Mouse (Mus musculus): Measurements from ENCODE around the gene Exoc4. TPM values are rescaled to one million over a fixed set of nuclear protein-coding genes. Genes with fewer than 3 reads are reported as not detected.

The Exoc4 gene
- polyA plus RNA-seq, 1 experiment, result 40.1 TPM

GRCm38 (mm10) chr6:33763970-33764369, 515.1 kb downstream of the Exoc4 start:
- H3K4me2 ChIP-seq (ENCODE audit: low read depth), result no peak overlapping the region
- TF ChIP-seq POLR2AphosphoS2 (IDR thresholded peaks at IDR 0.05; ENCODE audit: insufficient read length, low read depth) (no peak), REST (IDR thresholded peaks at IDR 0.05; ENCODE audit: insufficient read depth, insufficient read length) (no peak), USF1 (IDR thresholded peaks at IDR 0.05; ENCODE audit: low read depth) (no peak), CEBPB (IDR thresholded peaks at IDR 0.05; ENCODE audit: insufficient read depth, poor library complexity, severe bottlenecking) (no peak), MAX (IDR thresholded peaks at IDR 0.05; ENCODE audit: low read depth) (no peak), MYOD1 (IDR thresholded peaks at IDR 0.05; ENCODE audit: control insufficient read depth in 1 of 3, insufficient read length in 2 of 3, low read depth in 2 of 3) (no peak), POLR2A (IDR thresholded peaks at IDR 0.05; ENCODE audit: insufficient read length, low read depth) (no peak), TCF3 (IDR thresholded peaks at IDR 0.05; ENCODE audit: insufficient read length, low read depth) (no peak), MYOG (IDR thresholded peaks at IDR 0.05; ENCODE audit: control insufficient read depth in 1 of 3, insufficient read depth in 1 of 3, insufficient read length in 2 of 3, low read depth in 2 of 3) (no peak), E2F4 (IDR thresholded peaks at IDR 0.05; ENCODE audit: insufficient read depth) (no peak), SRF (IDR thresholded peaks at IDR 0.05; ENCODE audit: control insufficient read depth, insufficient read length, low read depth) (no peak)
- no peak overlapping the region for H3K4me3 ChIP-seq
- H3K27me3 ChIP-seq (ENCODE audit: control insufficient read depth, insufficient read depth, insufficient read length), result no peaks in the 10 kb centered on the region
- no peak overlapping the region for H3ac ChIP-seq (ENCODE audit: control insufficient read depth, insufficient read length)
- H3K79me2 ChIP-seq (ENCODE audit: control insufficient read depth, insufficient read depth), result no peaks in the 10 kb centered on the region
- no peaks in the 10 kb centered on the region for H3K36me3 ChIP-seq (ENCODE audit: control insufficient read depth, insufficient read depth)

GRCm38 (mm10) chr6:33769251-33769650, 520.4 kb downstream of the Exoc4 start:
- H3K79me2 ChIP-seq (ENCODE audit: control insufficient read depth, insufficient read depth), result no peaks in the 10 kb centered on the region
- no peaks in the 10 kb centered on the region for H3K27me3 ChIP-seq (ENCODE audit: control insufficient read depth, insufficient read depth, insufficient read length)
- H3K36me3 ChIP-seq (ENCODE audit: control insufficient read depth, insufficient read depth), result no peaks in the 10 kb centered on the region
- TF ChIP-seq E2F4 (IDR thresholded peaks at IDR 0.05; ENCODE audit: insufficient read depth) (no peak), MAX (IDR thresholded peaks at IDR 0.05; ENCODE audit: low read depth) (no peak)
- H3K4me3 ChIP-seq, result no peak overlapping the region
- H3ac ChIP-seq (ENCODE audit: control insufficient read depth, insufficient read length), result no peak overlapping the region
- H3K4me2 ChIP-seq (ENCODE audit: low read depth), result no peak overlapping the region

- no peak overlapping the region for H3K4me2 ChIP-seq (ENCODE audit: low read depth)
- no peak overlapping the region for H3ac ChIP-seq (ENCODE audit: control insufficient read depth, insufficient read length)
- no peak for TF ChIP-seq MYOD1 (IDR thresholded peaks at IDR 0.05; ENCODE audit: control insufficient read depth in 1 of 3, insufficient read length in 2 of 3, low read depth in 2 of 3)
- no peak for TF ChIP-seq TCF3 (IDR thresholded peaks at IDR 0.05; ENCODE audit: insufficient read length, low read depth)
- no peak for TF ChIP-seq REST (IDR thresholded peaks at IDR 0.05; ENCODE audit: insufficient read depth, insufficient read length)
- TF ChIP-seq MAX (IDR thresholded peaks at IDR 0.05; ENCODE audit: low read depth), result no peak
- TF ChIP-seq CEBPB (IDR thresholded peaks at IDR 0.05; ENCODE audit: insufficient read depth, poor library complexity, severe bottlenecking), result no peak
- no peak for TF ChIP-seq SRF (IDR thresholded peaks at IDR 0.05; ENCODE audit: control insufficient read depth, insufficient read length, low read depth)
- TF ChIP-seq MYOG (IDR thresholded peaks at IDR 0.05; ENCODE audit: control insufficient read depth in 1 of 3, insufficient read depth in 1 of 3, insufficient read length in 2 of 3, low read depth in 2 of 3), result no peak
- no peak for TF ChIP-seq E2F4 (IDR thresholded peaks at IDR 0.05; ENCODE audit: insufficient read depth)
- TF ChIP-seq USF1 (IDR thresholded peaks at IDR 0.05; ENCODE audit: low read depth), result no peak
- TF ChIP-seq POLR2A (IDR thresholded peaks at IDR 0.05; ENCODE audit: insufficient read length, low read depth), result no peak
- no peaks in the 10 kb centered on the region for H3K36me3 ChIP-seq (ENCODE audit: control insufficient read depth, insufficient read depth)
- no peaks in the 10 kb centered on the region for H3K27me3 ChIP-seq (ENCODE audit: control insufficient read depth, insufficient read depth, insufficient read length)
- no peak overlapping the region for H3K4me3 ChIP-seq
- H3K79me2 ChIP-seq (ENCODE audit: control insufficient read depth, insufficient read depth), result no peaks in the 10 kb centered on the region
Observed at GRCm38 (mm10) chr6:33770021-33770420, 521.1 kb downstream of the Exoc4 start.

GRCm38 (mm10) chr6:33772551-33773315, 523.8 kb downstream of the Exoc4 start:
- no peaks in the 10 kb centered on the region for H3K79me2 ChIP-seq (ENCODE audit: control insufficient read depth, insufficient read depth)

GRCm38 (mm10) chr6:33792604-33793003, 543.7 kb downstream of the Exoc4 start:
- no peaks in the 10 kb centered on the region for H3K79me2 ChIP-seq (ENCODE audit: control insufficient read depth, insufficient read depth)
- H3K27me3 ChIP-seq (ENCODE audit: control insufficient read depth, insufficient read depth, insufficient read length), result no peaks in the 10 kb centered on the region
- H3ac ChIP-seq (ENCODE audit: control insufficient read depth, insufficient read length), result no peak overlapping the region
- H3K36me3 ChIP-seq (ENCODE audit: control insufficient read depth, insufficient read depth), result no peaks in the 10 kb centered on the region
- peak overlapping the region; percentile 31 for H3K4me2 ChIP-seq (ENCODE audit: low read depth)
- H3K4me3 ChIP-seq, result no peak overlapping the region
- TF ChIP-seq TCF3 (IDR thresholded peaks at IDR 0.05; ENCODE audit: insufficient read length, low read depth), result no peak
- TF ChIP-seq MYOD1 (IDR thresholded peaks at IDR 0.05; ENCODE audit: control insufficient read depth in 1 of 3, insufficient read length in 2 of 3, low read depth in 2 of 3), result peak in 2 of 3 experiments; percentile 24 to 85
- peak in 2 of 3 experiments; percentile 56 to 64 for TF ChIP-seq MYOG (IDR thresholded peaks at IDR 0.05; ENCODE audit: control insufficient read depth in 1 of 3, insufficient read depth in 1 of 3, insufficient read length in 2 of 3, low read depth in 2 of 3)

More at GRCm38 (mm10) chr6:33772551-33773315, 523.8 kb downstream of the Exoc4 start:
- no peak for TF ChIP-seq MYOG (IDR thresholded peaks at IDR 0.05; ENCODE audit: control insufficient read depth in 1 of 3, insufficient read depth in 1 of 3, insufficient read length in 2 of 3, low read depth in 2 of 3)
- no peak for TF ChIP-seq CEBPB (IDR thresholded peaks at IDR 0.05; ENCODE audit: insufficient read depth, poor library complexity, severe bottlenecking)
- TF ChIP-seq E2F4 (IDR thresholded peaks at IDR 0.05; ENCODE audit: insufficient read depth), result no peak
- TF ChIP-seq TCF3 (IDR thresholded peaks at IDR 0.05; ENCODE audit: insufficient read length, low read depth), result no peak
- TF ChIP-seq POLR2AphosphoS2 (IDR thresholded peaks at IDR 0.05; ENCODE audit: insufficient read length, low read depth), result no peak
- no peak for TF ChIP-seq USF1 (IDR thresholded peaks at IDR 0.05; ENCODE audit: low read depth)
- no peak for TF ChIP-seq TCF12 (IDR thresholded peaks at IDR 0.05; ENCODE audit: insufficient read depth, poor library complexity, severe bottlenecking)
- TF ChIP-seq REST (IDR thresholded peaks at IDR 0.05; ENCODE audit: insufficient read depth, insufficient read length), result no peak
- TF ChIP-seq MYOD1 (IDR thresholded peaks at IDR 0.05; ENCODE audit: control insufficient read depth in 1 of 3, insufficient read length in 2 of 3, low read depth in 2 of 3), result no peak
- no peak overlapping the region for H3K4me2 ChIP-seq (ENCODE audit: low read depth)
- H3ac ChIP-seq (ENCODE audit: control insufficient read depth, insufficient read length), result no peak overlapping the region
- H3K4me3 ChIP-seq, result no peak overlapping the region
- no peaks in the 10 kb centered on the region for H3K27me3 ChIP-seq (ENCODE audit: control insufficient read depth, insufficient read depth, insufficient read length)
- no peaks in the 10 kb centered on the region for H3K36me3 ChIP-seq (ENCODE audit: control insufficient read depth, insufficient read depth)
